Mouse (Mus musculus) monocyte, adult 5-6 weeks (primary cell): ENCODE data around the gene Kcnj5. TPM values are rescaled to one million over a fixed set of nuclear protein-coding genes. Genes with fewer than 3 reads are reported as not detected.

Experiments used
- ATAC-seq: fragments of 153-309, 156-312 bp; replicated peaks from 2 replicates; pipeline ENCODE4 v1.8.0; 2017; ENCODE audit warnings: mild to moderate bottlenecking; ENCODE audit not compliant: low TSS enrichment, insufficient number of reproducible peaks, severe bottlenecking, poor library complexity, low FRiP score
- total RNA-seq: library from RNA; stranded (forward); fragments of 200-1000, 200-491, 200-594 nt; gene quantifications from 3 replicates; pipeline ENCODE4 v1.2.3, GENCODE M21; 2017

Kcnj5 gene
- total RNA-seq: 0.87 TPM in 1 of 3 replicates, not detected in the others

DNA sequence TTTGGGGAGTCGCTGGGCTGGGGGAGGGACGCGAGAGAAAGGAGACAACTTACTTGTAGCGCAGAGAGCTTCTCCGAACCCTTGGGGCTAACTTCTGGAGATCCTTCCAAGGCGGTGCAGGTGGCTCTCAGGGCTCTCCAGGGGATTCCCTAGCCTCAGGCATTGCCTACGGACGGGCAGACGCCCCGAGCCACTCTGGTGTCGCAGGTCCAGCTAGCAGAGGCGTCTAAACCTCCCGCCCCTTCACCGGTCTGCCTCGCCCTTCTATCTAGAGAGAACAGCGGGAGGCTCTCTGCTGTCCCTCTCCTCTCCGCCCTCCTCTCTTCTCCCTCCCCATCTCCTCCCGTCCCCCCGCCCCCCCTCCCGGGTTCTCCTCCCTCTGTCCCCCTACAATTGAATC lies at the start of gene Kcnj5:
Gene Kcnj5, minus strand, starts transcription at position 300 of the 400 bp plus-strand sequence.
- no peak for ATAC-seq

DNA sequence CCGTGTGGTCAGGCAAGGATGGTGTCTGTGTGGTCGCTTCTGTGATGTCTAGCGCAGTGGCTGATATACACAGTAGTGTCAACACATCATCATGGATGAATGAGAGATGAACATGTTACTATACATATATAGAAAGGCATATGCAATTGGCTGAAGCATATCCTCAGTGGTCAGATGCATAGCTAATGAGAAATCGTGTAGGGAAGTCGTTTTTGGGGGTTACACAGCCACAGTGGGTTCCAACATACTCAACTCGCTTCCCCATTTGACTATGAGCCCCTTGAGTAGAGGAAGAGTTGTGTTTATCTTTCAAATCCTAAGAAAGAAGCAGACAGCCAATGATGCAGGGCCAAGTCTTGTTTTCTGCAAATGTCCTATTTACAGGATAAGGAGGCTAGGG lies 48.6 kb upstream of the Kcnj5 start:
- ATAC-seq: no peak

DNA sequence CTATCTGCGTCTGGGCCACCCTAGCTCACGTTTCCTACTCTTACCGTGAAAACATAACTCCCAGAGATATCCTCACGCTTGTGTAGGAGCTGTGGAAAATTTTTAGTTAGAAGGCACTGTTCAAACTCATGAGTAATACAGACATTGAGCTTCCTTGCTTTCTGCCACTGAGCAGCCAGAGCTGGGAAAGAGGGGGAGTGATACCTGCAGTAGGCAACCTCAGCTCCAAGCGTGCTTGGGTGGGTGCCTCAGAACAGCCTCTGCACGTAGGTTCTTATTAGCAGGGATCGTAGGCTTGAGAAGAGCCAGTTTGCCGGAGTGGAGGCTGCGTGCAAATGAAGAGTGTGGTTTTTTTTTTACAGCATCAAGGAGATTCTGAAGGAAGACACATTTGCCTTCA lies 47.6 kb upstream of the Kcnj5 start:
- no peak for ATAC-seq

DNA sequence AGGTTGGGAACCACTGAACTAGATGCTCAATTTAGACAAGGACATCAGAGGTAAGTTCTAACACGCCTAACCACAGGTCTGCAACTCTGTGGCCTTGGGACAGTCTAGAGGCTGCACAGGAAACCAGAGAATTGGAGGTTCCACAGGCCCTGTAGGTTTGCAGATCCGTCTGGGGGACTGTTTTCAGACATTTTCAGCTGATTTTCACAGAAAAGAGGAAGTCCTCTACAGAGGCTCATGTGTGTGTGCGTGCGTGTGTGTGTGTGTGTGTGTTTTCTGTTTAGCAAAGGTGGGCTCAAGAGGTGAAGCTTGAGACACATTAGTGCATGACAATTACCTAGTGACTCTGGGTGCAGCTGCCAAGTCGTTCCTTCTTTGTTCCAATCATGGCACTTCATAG lies 46.9 kb upstream of the Kcnj5 start:
- ATAC-seq: no peak

DNA sequence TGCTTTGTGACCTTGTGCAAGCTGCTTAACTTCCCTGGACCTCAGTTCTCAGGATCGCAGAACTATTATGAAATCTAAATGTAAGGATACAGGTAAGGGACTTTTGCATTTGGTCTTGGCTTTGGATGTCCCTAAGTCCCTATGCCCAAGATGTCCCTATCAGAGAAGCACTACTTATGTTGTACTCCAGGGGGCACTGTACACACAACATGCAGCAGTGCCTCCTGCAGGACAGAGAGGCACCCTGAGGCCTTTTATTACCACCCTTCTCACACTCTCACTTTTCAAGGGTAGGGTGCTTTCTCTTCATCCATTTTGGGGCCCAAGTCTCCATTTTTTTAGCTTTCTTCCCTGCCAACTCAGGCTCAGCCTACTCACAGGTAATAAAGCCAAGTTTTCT lies 44.0 kb upstream of the Kcnj5 start:
- no peak for ATAC-seq

DNA sequence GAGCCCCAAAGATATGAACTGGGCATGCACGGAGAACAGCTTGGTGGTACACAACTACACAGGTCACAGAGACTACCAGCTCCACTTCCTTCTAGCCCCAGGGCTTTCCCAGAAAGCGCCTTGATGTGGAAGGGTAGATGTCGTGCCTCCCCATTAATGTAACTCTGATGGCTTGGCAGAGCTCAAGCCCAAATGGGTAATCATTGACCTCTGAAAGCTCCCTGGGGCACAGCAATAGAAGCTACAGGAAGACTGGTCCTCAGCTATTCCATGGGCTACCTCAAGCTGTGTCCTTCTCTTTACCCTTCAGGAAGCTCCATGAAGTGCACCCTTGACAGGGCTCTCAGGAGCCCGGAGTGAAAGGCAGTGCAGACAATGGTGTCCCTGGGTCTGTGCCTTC lies 40.8 kb upstream of the Kcnj5 start:
- ATAC-seq: no peak

GRCm38 (mm10) chr9:32376863-32377590 lies 32.9 kb upstream of the Kcnj5 start:
- ATAC-seq: no peak

- ATAC-seq: no peak
Observed at GRCm38 (mm10) chr9:32376031-32376430, 31.9 kb upstream of the Kcnj5 start.

DNA sequence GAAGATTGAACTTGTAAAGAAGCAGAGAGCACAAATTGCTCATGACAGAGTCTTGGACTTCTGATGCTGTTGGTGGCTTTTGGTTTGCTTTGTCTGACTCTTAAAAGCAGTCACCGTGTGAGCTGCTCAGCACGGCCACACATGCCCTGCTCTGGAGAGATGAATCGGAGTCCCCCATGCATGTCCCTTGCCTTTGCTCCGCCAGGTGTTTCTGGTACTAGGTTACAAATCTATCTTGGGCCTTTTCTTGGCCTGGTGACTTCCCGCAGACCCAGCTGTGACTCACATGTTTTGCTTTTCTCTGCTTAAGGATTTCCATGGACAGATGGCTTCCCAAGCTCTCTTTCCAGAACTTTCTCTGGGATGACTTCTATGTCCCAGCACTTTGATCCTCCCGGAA lies 29.5 kb upstream of the Kcnj5 start:
- ATAC-seq: no peak

DNA sequence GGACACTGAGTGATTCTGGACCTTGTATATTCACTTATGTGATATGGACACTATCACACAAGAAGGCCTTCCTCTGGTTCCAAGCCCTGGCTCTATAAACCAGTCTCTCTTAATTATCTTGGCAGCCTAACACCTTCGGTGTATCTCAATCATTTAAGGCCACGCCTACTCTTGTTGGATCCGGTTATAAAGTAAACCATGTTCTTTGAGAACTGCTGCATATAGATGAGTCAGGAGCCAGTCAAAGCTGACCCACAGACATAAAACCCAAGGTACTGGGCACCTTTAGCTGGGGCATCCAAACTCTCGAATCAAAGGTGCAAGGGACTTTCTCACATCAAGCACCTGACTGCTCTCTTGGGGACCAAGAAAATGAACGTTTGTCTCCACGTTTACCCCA lies 28.1 kb upstream of the Kcnj5 start, which contains the start of gene Kcnj1:
Gene Kcnj1, plus strand, starts transcription at position 292 of the 400 bp plus-strand sequence.
- no peak for ATAC-seq

DNA sequence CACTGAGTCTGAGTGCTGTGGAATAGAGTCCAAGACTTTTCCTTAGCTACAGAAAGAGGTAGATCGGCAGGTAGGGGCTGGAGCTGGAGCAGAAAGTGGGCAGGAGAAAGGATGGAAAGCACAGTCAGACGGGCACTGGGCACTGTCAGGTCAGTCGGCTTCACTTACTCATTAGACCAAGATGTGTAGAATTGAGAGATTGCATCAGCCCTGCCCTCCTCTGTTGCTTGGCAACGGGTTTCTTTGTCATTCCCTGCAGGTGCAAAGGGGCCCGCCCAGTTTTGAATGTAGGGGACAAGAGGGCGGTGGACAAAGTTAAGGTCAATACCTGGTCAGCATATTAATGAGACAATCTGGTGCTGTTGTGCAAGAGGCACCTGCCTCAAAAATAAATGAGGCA lies 25.2 kb upstream of the Kcnj5 start:
- ATAC-seq: no peak

DNA sequence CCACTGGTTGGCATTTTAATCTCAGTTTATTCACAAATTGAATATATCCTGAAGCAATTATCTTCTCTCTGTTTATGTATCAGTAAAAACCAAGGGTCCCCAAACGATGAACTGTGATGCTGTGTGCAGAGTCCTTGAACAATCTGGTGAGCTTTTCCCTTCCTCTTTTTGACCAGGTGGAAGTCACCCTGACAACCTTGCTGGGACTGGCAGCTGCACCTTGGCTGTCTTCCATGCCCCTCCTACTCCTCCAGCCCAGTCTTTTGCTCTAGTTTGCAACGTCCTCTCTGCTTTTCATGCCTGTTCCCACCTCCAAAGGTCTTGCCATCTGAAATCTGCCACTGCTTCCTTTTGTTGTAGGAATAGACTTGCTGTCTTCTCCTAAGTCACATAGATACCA lies 24.7 kb upstream of the Kcnj5 start:
- ATAC-seq: no peak

GRCm38 (mm10) chr9:32360770-32361169 lies 16.6 kb upstream of the Kcnj5 start:
- no peak for ATAC-seq

DNA sequence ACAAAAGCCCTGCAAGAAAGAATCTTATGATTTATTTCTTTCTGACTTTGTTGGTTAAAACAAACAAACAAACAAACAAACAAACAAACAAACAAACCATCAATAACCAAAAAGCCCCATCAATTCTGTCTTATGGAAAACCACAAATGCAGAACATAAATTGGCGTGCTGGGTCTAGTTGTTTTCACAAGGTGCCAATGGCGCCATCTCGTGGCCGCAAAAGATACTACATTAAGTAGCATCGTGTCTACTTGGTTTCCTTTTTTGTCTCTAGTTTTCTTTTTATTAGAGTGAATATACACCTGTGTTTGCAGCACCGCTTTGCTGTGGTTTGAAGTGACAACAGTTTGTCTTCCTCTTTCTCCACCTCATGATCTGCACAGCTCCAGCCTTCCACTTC lies 6.2 kb upstream of the Kcnj5 start:
- no peak for ATAC-seq

GRCm38 (mm10) chr9:32349344-32349743 lies 5.2 kb upstream of the Kcnj5 start:
- ATAC-seq: no peak

DNA sequence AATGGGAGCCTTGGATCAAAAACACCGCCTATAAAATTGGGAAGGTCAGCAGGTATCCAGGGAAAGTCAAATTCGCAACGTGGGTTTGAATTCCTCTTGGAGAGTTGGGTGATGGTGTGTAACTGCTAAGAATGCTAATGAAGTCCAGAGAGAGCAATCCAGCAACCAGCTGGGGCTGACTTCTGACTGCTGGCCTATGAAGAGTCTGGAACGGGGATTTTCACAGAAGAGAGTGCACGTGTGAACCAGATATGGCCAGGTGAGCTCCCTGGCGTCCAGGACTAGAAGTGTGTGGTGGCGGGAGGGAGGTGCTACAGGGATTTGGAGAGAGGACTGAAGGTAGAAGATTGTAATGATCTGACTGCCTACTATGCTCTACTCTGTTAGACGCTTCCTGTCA lies 3.9 kb upstream of the Kcnj5 start:
- no peak for ATAC-seq

DNA sequence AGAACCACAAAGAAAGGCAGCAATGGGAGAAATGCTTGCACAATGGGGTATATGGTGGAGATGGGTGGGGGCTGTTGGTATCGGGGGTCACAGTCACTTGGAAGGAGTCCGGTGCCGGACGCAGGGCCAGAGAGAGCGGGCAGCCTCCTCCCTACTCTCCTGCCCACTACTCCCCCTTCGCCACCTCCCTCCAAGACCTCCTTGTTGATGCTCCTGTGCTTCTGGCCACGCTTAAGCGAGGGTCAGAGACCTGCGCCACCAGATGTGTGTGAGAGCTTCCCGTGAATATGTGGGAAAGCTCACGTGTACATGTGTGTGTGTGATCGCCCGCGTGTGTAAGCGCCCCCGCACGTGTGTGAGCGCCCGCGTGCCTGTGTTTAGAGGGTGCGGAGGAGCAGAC lies 339 bp upstream of the Kcnj5 start:
- ATAC-seq: no peak

DNA sequence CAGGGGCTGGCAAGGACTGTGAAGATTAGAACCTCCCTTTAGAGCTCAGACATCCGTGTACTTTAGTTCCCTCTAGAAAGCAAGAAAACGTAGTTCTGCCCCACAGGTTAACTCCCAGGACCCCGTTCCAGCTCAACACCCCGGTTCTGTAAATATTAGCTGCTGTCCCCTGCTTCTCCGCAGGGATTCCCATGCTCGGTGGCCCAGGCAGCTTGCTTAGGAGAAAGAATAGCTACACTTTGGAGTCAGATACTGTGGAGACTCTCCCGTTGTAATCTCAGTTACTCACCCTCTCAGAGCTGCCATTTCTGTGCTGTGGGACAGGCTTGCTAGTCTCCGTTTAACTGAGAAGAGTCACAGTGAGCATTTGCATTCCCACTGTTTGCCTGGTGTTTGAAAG lies 1.2 kb downstream of the Kcnj5 start:
- no peak for ATAC-seq

DNA sequence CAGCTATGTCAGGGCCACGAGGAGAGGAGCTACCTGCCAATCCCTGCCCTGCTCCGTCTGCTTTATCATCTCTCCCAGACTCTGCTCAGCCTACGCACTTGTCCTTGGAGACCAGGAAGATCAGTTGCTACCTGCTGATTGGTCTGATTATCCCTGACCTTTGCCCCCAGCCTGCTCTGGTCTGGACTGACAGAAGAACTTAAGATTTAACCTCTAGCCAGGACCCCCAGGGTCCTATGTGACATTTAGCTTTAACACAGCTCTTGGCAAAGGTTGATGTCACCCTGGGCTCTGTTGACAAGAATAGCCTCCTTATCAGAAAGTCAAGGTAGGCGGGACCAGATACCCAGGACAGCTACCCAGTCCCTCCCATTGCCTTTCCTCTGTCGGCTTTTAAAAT lies 3.3 kb downstream of the Kcnj5 start:
- ATAC-seq: no peak

DNA sequence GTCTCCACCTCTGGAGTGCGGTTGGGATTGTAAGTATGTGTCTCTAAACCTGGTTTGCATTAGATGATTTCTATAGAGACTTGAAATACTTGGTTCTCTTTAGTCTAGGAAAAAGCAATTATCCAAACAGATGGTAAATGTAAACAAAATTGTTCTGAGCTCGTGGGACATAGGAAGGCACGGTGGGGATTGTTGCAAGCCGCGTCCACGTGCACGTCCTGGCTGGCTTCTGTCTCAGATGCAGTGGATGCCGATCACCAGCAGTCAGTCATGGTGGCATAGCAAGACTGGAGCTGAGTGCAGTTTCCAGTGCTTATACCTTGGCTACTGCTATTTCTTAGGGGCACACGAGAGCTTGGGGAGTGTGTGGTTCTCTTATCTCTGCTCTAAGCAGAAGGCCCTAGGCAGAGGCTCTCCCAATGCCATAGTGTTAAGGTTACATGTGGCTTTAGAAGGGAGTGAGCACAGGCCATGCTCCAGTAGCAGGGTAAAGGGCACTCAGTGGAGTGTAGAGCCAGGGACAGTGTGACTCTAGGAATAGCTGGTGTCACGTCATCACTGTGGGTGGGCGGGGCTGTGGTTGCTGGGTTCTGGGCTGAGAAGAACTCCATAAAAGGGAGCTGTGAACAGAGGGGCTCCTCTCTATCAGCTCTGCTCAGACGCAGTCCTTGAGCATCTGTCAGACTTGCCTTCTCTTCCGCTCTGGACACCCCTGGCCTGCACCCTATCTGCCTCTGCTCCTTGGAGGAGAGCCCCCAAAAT lies 8.6 kb downstream of the Kcnj5 start:
- ATAC-seq: no peak
